Mouse (Mus musculus): ENCODE results near the gene Mrps14. TPM values are rescaled to one million over a fixed set of nuclear protein-coding genes. Genes with fewer than 3 reads are reported as not detected.
A peak's percentile ranks its signal among the peaks of the same experiment; 100 is the strongest.

Gene Mrps14
- polyA plus RNA-seq, 1 experiment = 33.9 TPM

GRCm38 (mm10) chr1:160227850-160228249 lies 32.8 kb downstream of the Mrps14 start:
- no peak for DNase-seq (ENCODE audit: low read depth)
- TF ChIP-seq POLR2A (IDR thresholded peaks at IDR 0.05; ENCODE audit: borderline replicate concordance, extremely low read depth, insufficient read depth, insufficient read length, poor library complexity, severe bottlenecking) (no peak), CTCF (IDR thresholded peaks at IDR 0.05; ENCODE audit: borderline replicate concordance, extremely low read depth, insufficient read depth, insufficient read length) (no peak)

- peak; percentile 77 for DNase-seq (ENCODE audit: low read depth)
- TF ChIP-seq POLR2A (IDR thresholded peaks at IDR 0.05; ENCODE audit: borderline replicate concordance, extremely low read depth, insufficient read depth, insufficient read length, poor library complexity, severe bottlenecking) = no peak
- TF ChIP-seq CTCF (IDR thresholded peaks at IDR 0.05; ENCODE audit: borderline replicate concordance, extremely low read depth, insufficient read depth, insufficient read length) = no peak
Measured at GRCm38 (mm10) chr1:160231013-160231412, 36.0 kb downstream of the Mrps14 start.

GRCm38 (mm10) chr1:160232113-160232512 lies 37.1 kb downstream of the Mrps14 start:
- peak; percentile 57 for DNase-seq (ENCODE audit: low read depth)
- TF ChIP-seq POLR2A (IDR thresholded peaks at IDR 0.05; ENCODE audit: borderline replicate concordance, extremely low read depth, insufficient read depth, insufficient read length, poor library complexity, severe bottlenecking) (no peak), CTCF (IDR thresholded peaks at IDR 0.05; ENCODE audit: borderline replicate concordance, extremely low read depth, insufficient read depth, insufficient read length) (no peak)

GRCm38 (mm10) chr1:160233921-160234320 lies 38.9 kb downstream of the Mrps14 start:
- peak; percentile 18 for DNase-seq (ENCODE audit: low read depth)
- TF ChIP-seq POLR2A (IDR thresholded peaks at IDR 0.05; ENCODE audit: borderline replicate concordance, extremely low read depth, insufficient read depth, insufficient read length, poor library complexity, severe bottlenecking) = no peak
- TF ChIP-seq CTCF (IDR thresholded peaks at IDR 0.05; ENCODE audit: borderline replicate concordance, extremely low read depth, insufficient read depth, insufficient read length) = no peak

GRCm38 (mm10) chr1:160237981-160238380 lies 43.0 kb downstream of the Mrps14 start:
- DNase-seq (ENCODE audit: low read depth) = no peak
- no peak for TF ChIP-seq POLR2A (IDR thresholded peaks at IDR 0.05; ENCODE audit: borderline replicate concordance, extremely low read depth, insufficient read depth, insufficient read length, poor library complexity, severe bottlenecking)

GRCm38 (mm10) chr1:160238852-160239443 lies 43.9 kb downstream of the Mrps14 start:
- TF ChIP-seq POLR2A (IDR thresholded peaks at IDR 0.05; ENCODE audit: borderline replicate concordance, extremely low read depth, insufficient read depth, insufficient read length, poor library complexity, severe bottlenecking) (no peak), CTCF (IDR thresholded peaks at IDR 0.05; ENCODE audit: borderline replicate concordance, extremely low read depth, insufficient read depth, insufficient read length) (no peak)
- DNase-seq (ENCODE audit: low read depth) = no peak

- DNase-seq (ENCODE audit: low read depth) = no peak
- no peak for TF ChIP-seq CTCF (IDR thresholded peaks at IDR 0.05; ENCODE audit: borderline replicate concordance, extremely low read depth, insufficient read depth, insufficient read length)
Measured at GRCm38 (mm10) chr1:160240091-160240490, 45.1 kb downstream of the Mrps14 start.

- no peak for TF ChIP-seq CTCF (IDR thresholded peaks at IDR 0.05; ENCODE audit: borderline replicate concordance, extremely low read depth, insufficient read depth, insufficient read length)
- no peak for TF ChIP-seq POLR2A (IDR thresholded peaks at IDR 0.05; ENCODE audit: borderline replicate concordance, extremely low read depth, insufficient read depth, insufficient read length, poor library complexity, severe bottlenecking)
- no peak for DNase-seq (ENCODE audit: low read depth)
Measured at GRCm38 (mm10) chr1:160244689-160245088, 49.7 kb downstream of the Mrps14 start.

GRCm38 (mm10) chr1:160245954-160246353 lies 50.9 kb downstream of the Mrps14 start:
- DNase-seq (ENCODE audit: low read depth) = no peak
- TF ChIP-seq POLR2A (IDR thresholded peaks at IDR 0.05; ENCODE audit: borderline replicate concordance, extremely low read depth, insufficient read depth, insufficient read length, poor library complexity, severe bottlenecking) (no peak), CTCF (IDR thresholded peaks at IDR 0.05; ENCODE audit: borderline replicate concordance, extremely low read depth, insufficient read depth, insufficient read length) (no peak)

GRCm38 (mm10) chr1:160246844-160247243 lies 51.8 kb downstream of the Mrps14 start:
- DNase-seq (ENCODE audit: low read depth) = peak; percentile 70
- TF ChIP-seq CTCF (IDR thresholded peaks at IDR 0.05; ENCODE audit: borderline replicate concordance, extremely low read depth, insufficient read depth, insufficient read length) = no peak
- no peak for TF ChIP-seq POLR2A (IDR thresholded peaks at IDR 0.05; ENCODE audit: borderline replicate concordance, extremely low read depth, insufficient read depth, insufficient read length, poor library complexity, severe bottlenecking)

GRCm38 (mm10) chr1:160247473-160247872 lies 52.5 kb downstream of the Mrps14 start:
- DNase-seq (ENCODE audit: low read depth) = no peak
- no peak for TF ChIP-seq POLR2A (IDR thresholded peaks at IDR 0.05; ENCODE audit: borderline replicate concordance, extremely low read depth, insufficient read depth, insufficient read length, poor library complexity, severe bottlenecking)
- no peak for TF ChIP-seq CTCF (IDR thresholded peaks at IDR 0.05; ENCODE audit: borderline replicate concordance, extremely low read depth, insufficient read depth, insufficient read length)

- TF ChIP-seq CTCF (IDR thresholded peaks at IDR 0.05; ENCODE audit: borderline replicate concordance, extremely low read depth, insufficient read depth, insufficient read length) = no peak
- TF ChIP-seq POLR2A (IDR thresholded peaks at IDR 0.05; ENCODE audit: borderline replicate concordance, extremely low read depth, insufficient read depth, insufficient read length, poor library complexity, severe bottlenecking) = no peak
Measured at GRCm38 (mm10) chr1:160249786-160250185, 54.8 kb downstream of the Mrps14 start.

More at GRCm38 (mm10) chr1:160249786-160250185, 54.8 kb downstream of the Mrps14 start:
- DNase-seq (ENCODE audit: low read depth) = no peak
